Mouse (Mus musculus) bone marrow, adult 2 months (tissue): ENCODE results near the gene Ahsa1. TPM values are rescaled to one million over a fixed set of nuclear protein-coding genes. Genes with fewer than 3 reads are reported as not detected.

Experiments
- H3K27ac ChIP-seq: fragments of 200-500 bp; 2 replicates; pipeline ENCODE4 v1.5.1; 2012; ENCODE audit warnings: low read depth, mild to moderate bottlenecking, control low read depth, inconsistent platforms, low read length; ENCODE audit not compliant: control insufficient read depth, poor library complexity, insufficient read depth
- H3K4me1 ChIP-seq: fragments of 200-500 bp; 2 replicates; pipeline ENCODE4 v1.6.1; 2011; ENCODE audit warnings: low read length; ENCODE audit not compliant: control insufficient read depth, insufficient read depth
- H3K4me3 ChIP-seq: fragments of 200-500 bp; replicated peaks from 2 replicates; pipeline ENCODE3; 2011; ENCODE audit warnings: mild to moderate bottlenecking, low read depth, low read length, control low read depth; ENCODE audit not compliant: control insufficient read depth
- CTCF ChIP-seq: fragments of 200-500 bp; IDR thresholded peaks from 2 replicates; pipeline ENCODE4 v1.5.1; 2011; ENCODE audit warnings: low read length, control low read depth; ENCODE audit not compliant: control insufficient read depth, insufficient read depth
- POLR2A ChIP-seq: fragments of 200-500 bp; IDR thresholded peaks from 2 replicates; pipeline ENCODE4 v1.6.1; 2011; ENCODE audit warnings: low read depth, mild to moderate bottlenecking, control low read depth, low read length, borderline replicate concordance; ENCODE audit not compliant: control insufficient read depth
- WGBS: fragments of 180-500 bp; shearing (Covaris S2); methylation state at CpG from one replicate; pipeline ENCODE4 v1.1.7; 2018; 5-methylcytosine and 5-hydroxymethylcytosine counted together
- polyA plus RNA-seq: library from polyadenylated mRNA; stranded (reverse); fragments of >200 nt; gene quantifications from 2 replicates; pipeline ENCODE4 v1.2.4, GENCODE M21; 2011; ENCODE audit warnings: low replicate concordance; ENCODE audit not compliant: missing spikeins, insufficient read depth, insufficient read length

Ahsa1 gene
- polyA plus RNA-seq, 1 experiment: 74.4 TPM

GRCm38 (mm10) chr12:87284268-87284667 is 18.0 kb downstream of the Ahsa1 start:
- 70% methylated on average over 4 of the region's 4 CpGs for WGBS
- Histone ChIP-seq H3K4me1 (peaks cover 1% of the 10 kb centered on the region; the same call in 1 of the 2 replicates), H3K27ac (no peak overlapping the region), H3K4me3 (no peak overlapping the region)
- TF ChIP-seq CTCF: no peak
- no peak for TF ChIP-seq POLR2A

- peaks cover 1% of the 10 kb centered on the region; the same call in 1 of the 2 replicates for H3K4me1 ChIP-seq
- TF ChIP-seq POLR2A (no peak), CTCF (no peak)
- no peak overlapping the region for H3K27ac ChIP-seq
- 61% methylated on average over 5 of the region's 5 CpGs for WGBS
- no peak overlapping the region for H3K4me3 ChIP-seq
Measured at GRCm38 (mm10) chr12:87284726-87285125, 18.4 kb downstream of the Ahsa1 start.

GRCm38 (mm10) chr12:87289100-87289499 is 22.8 kb downstream of the Ahsa1 start:
- 84% methylated on average over 5 of the region's 5 CpGs for WGBS
- TF ChIP-seq POLR2A (no peak), CTCF (no peak)
- Histone ChIP-seq H3K4me1 (peaks cover 1% of the 10 kb centered on the region; the same call in 1 of the 2 replicates), H3K4me3 (no peak overlapping the region), H3K27ac (no peak overlapping the region)

- H3K4me3 ChIP-seq: no peak overlapping the region
- H3K27ac ChIP-seq: no peak overlapping the region; the same call in 1 of the 2 replicates
- TF ChIP-seq POLR2A (no peak), CTCF (no peak)
- H3K4me1 ChIP-seq: no peaks in the 10 kb centered on the region
- 77% methylated on average over 6 of the region's 6 CpGs for WGBS
Measured at GRCm38 (mm10) chr12:87293934-87294333, 27.7 kb downstream of the Ahsa1 start.

- H3K27ac ChIP-seq: no peak overlapping the region; the same call in 1 of the 2 replicates
- no peaks in the 10 kb centered on the region; the same call in none of the 2 replicates for H3K4me1 ChIP-seq
- WGBS: 14% methylated on average over 29 of the region's 29 CpGs
- H3K4me3 ChIP-seq: peak overlapping the region; percentile 34
- TF ChIP-seq CTCF: no peak
- no peak for TF ChIP-seq POLR2A
Measured at GRCm38 (mm10) chr12:87299037-87299656, 32.9 kb downstream of the Ahsa1 start.

GRCm38 (mm10) chr12:87299657-87300440 is 33.6 kb downstream of the Ahsa1 start, which contains the start of gene Ism2:
Gene Ism2 (minus strand): TSS chr12:87299705.
- WGBS: 1% methylated on average over 86 of the region's 86 CpGs
- H3K4me3 ChIP-seq: peak within 1 kb of the TSS; percentile 34

GRCm38 (mm10) chr12:87300441-87300690 is 34.1 kb downstream of the Ahsa1 start:
- Histone ChIP-seq H3K4me3 (peak overlapping the region; percentile 7), H3K4me1 (no peaks in the 10 kb centered on the region; the same call in none of the 2 replicates), H3K27ac (no peak overlapping the region)
- TF ChIP-seq POLR2A (no peak), CTCF (0 out of 2 replicates have a peak, but pooled peaks have one; percentile 8)
- WGBS: 4% methylated on average over 9 of the region's 9 CpGs

More at GRCm38 (mm10) chr12:87299657-87300440, 33.6 kb downstream of the Ahsa1 start, which contains the start of gene Ism2:
- TF ChIP-seq CTCF (no peak; the same call in 1 of the 2 replicates), POLR2A (no peak)
- Histone ChIP-seq H3K27ac (no peak within 1 kb of the TSS; the same call in 1 of the 2 replicates), H3K4me1 (no peaks in the 10 kb centered on the region; the same call in none of the 2 replicates)

- H3K4me1 ChIP-seq: no peaks in the 10 kb centered on the region; the same call in none of the 2 replicates
- TF ChIP-seq CTCF (no peak), POLR2A (no peak)
- 66% methylated on average over 4 of the region's 4 CpGs for WGBS
- H3K27ac ChIP-seq: no peak overlapping the region
- H3K4me3 ChIP-seq: no peak overlapping the region
Measured at GRCm38 (mm10) chr12:87301189-87301588, 34.9 kb downstream of the Ahsa1 start.
